Mouse (Mus musculus) E14TG2a.4 (cell line): Measurements from ENCODE around the gene Itga9.

Experiments
- CTCF ChIP-seq: conservative IDR thresholded peaks from 2 replicates; pipeline ENCODE4 v1.5.1; 2014; ENCODE audit warnings: low read length
- NANOG ChIP-seq: IDR thresholded peaks from 2 replicates; pipeline ENCODE4 v1.6.1; 2014; ENCODE audit warnings: borderline replicate concordance, low read length, mixed read lengths
- POU5F1 ChIP-seq: IDR thresholded peaks from 2 replicates; pipeline ENCODE4 v1.6.1; 2014; ENCODE audit warnings: low read length, borderline replicate concordance

- TF ChIP-seq CTCF (no peak), POU5F1 (no peak), NANOG (no peak)
These were observed 75.0 kb downstream of the Itga9 start for GRCm38 (mm10) chr9:118681506-118681905.
